Mouse (Mus musculus) olfactory bulb, adult 2 months (tissue): ENCODE measurements at regions not wholly inside any gene's neighbourhood (a gene's known extent, or its start where the extent isn't known, plus 50 kb on each side); places are given as distances from the start of the nearest gene placed in this dataset.

Experiments
- CTCF ChIP-seq: fragments of 200-500 bp; IDR thresholded peaks from 2 replicates; pipeline ENCODE4 v1.5.1; 2012; ENCODE audit warnings: low read depth, mild to moderate bottlenecking, low read length, moderate library complexity; ENCODE audit not compliant: insufficient read depth
- POLR2A ChIP-seq: fragments of 200-500 bp; IDR thresholded peaks from 2 replicates; pipeline ENCODE4 v1.6.1; 2012; ENCODE audit warnings: mild to moderate bottlenecking, low read depth, low read length, moderate library complexity; ENCODE audit not compliant: insufficient read depth

GRCm38 (mm10) chr17:47976999-47977357 lies 52.5 kb upstream of the Foxp4 start:
- TF ChIP-seq POLR2A, result no peak
- no peak for TF ChIP-seq CTCF
